In the genomic region with DNA sequence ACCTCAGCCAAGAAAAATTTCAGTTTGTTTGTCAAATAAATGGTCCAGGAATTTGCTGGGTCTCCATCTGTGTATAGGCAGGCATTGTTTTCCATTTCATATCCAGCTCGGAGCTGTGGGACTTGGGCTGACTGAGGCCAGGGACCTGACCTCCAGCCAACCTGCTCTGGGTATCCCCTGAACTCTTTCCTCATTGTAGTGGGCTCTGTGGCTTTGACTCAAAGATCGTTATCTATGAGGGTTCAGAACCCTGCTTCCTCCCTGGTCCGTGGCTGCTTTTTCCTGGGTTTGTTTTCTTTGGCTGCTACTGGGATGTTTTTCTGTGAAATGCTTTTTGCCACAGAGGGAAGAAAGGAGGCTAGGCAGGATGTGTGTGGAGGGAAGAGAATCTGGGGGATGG, we compare ENCODE assay signal across 9 mouse cellular contexts. TPM values are rescaled to one million over a fixed set of nuclear protein-coding genes. Genes with fewer than 3 reads are reported as not detected.
DNase-seq lines count a peak whose midpoint lies in the region; ATAC-seq and TF ChIP-seq lines count a peak whose summit lies in the region.
"Had no signal": no experiment of that assay in that cellular context is flagged by ENCODE, and none has a peak within 500 bp of the region (broad histone marks: within the 10 kb centered on the region; RNA-seq: fewer than 3 reads in every experiment).

No protein-coding gene starts in this region.

- H3K4me1 ChIP-seq in limb, embryonic 12.5 days (replicated peaks), result peaks cover 6% of the 10 kb centered on the region
- peaks cover 20% of the 10 kb centered on the region for H3K4me1 ChIP-seq in limb, embryonic 10.5 days
- peaks cover 4% of the 10 kb centered on the region for H3K4me1 ChIP-seq in cortical plate, adult 2 months (ENCODE audit: control insufficient read depth, insufficient read depth, low read length)
- peaks cover 8 to 11% of the 10 kb centered on the region in 2 experiments for H3K4me1 ChIP-seq in heart, embryonic 14.5 days (ENCODE audit: control insufficient read depth in 2 of 2, insufficient read depth in 2 of 2, low read length in 2 of 2)
- H3K4me1 ChIP-seq in liver, embryonic 15.5 days (replicated peaks), result peaks cover 32% of the 10 kb centered on the region

- H3K4me3 ChIP-seq in limb, embryonic 12.5 days (replicated peaks), result no peak overlapping the region
- no peak overlapping the region for H3K4me3 ChIP-seq in limb, embryonic 10.5 days
- H3K4me3 ChIP-seq in cortical plate, adult 2 months (ENCODE audit: insufficient read depth, low read length), result no peak overlapping the region
- no peak overlapping the region for H3K4me3 ChIP-seq in heart, embryonic 14.5 days (ENCODE audit: control insufficient read depth in 1 of 2, insufficient read depth in 1 of 2, low read depth in 1 of 2, low read length in 2 of 2)
- H3K4me3 ChIP-seq in liver, embryonic 15.5 days (replicated peaks), result no peak overlapping the region
- H3K4me3 ChIP-seq: forebrain, embryonic 12.5 days; hindbrain, embryonic 12.5 days had no signal

- no peak for DNase-seq in limb, embryonic 10.5 days (ENCODE audit: low spot score)
- no peak for DNase-seq in left cerebral cortex, adult 9 months (ENCODE audit: low spot score in 2 of 2)

- 64% methylated on average over 3 of the region's 3 CpGs for WGBS in limb, embryonic 12.5 days
- WGBS in limb, embryonic 10.5 days, result 72% methylated on average over 3 of the region's 3 CpGs
- WGBS in heart, embryonic 14.5 days, result 60% methylated on average over 3 of the region's 3 CpGs
- 14% methylated on average over 3 of the region's 3 CpGs for WGBS in liver, embryonic 15.5 days (ENCODE audit: insufficient replicate concordance)

- H3K9me3 ChIP-seq in limb, embryonic 12.5 days, result no peaks in the 10 kb centered on the region
- no peaks in the 10 kb centered on the region for H3K9me3 ChIP-seq in limb, embryonic 10.5 days (replicated peaks)
- no peaks in the 10 kb centered on the region for H3K9me3 ChIP-seq in heart, embryonic 14.5 days (ENCODE audit: control insufficient read depth, low read length)
- no peaks in the 10 kb centered on the region for H3K9me3 ChIP-seq in liver, embryonic 15.5 days (replicated peaks)
- H3K9me3 ChIP-seq: forebrain, embryonic 12.5 days; hindbrain, embryonic 12.5 days had no signal

- no peak for TF ChIP-seq CTCF in cortical plate, adult 2 months (IDR thresholded peaks at IDR 0.05; ENCODE audit: extremely low read depth, insufficient read depth, low read length)

- no peak overlapping the region for H3K4me2 ChIP-seq in limb, embryonic 12.5 days
- H3K4me2 ChIP-seq in heart, embryonic 14.5 days (ENCODE audit: low read length), result peak overlapping the region; percentile 61; the same call in 1 of the 2 replicates
- H3K4me2 ChIP-seq in liver, embryonic 15.5 days, result peak overlapping the region; percentile 43; the same call in 1 of the 2 replicates

- TF ChIP-seq POLR2A in cortical plate, adult 2 months (IDR thresholded peaks at IDR 0.05; ENCODE audit: extremely low read depth, insufficient read depth, low read length), result no peak

- ATAC-seq in limb, embryonic 12.5 days (ENCODE audit: insufficient number of reproducible peaks, insufficient read depth, low FRiP score, low TSS enrichment, low read depth), result no peak
- ATAC-seq in heart, embryonic 14.5 days (ENCODE audit: insufficient number of reproducible peaks, insufficient read depth, low FRiP score, low read depth), result peak; percentile 48
- no peak for ATAC-seq in liver, embryonic 15.5 days (ENCODE audit: insufficient read depth)
- no peak for ATAC-seq in erythroid progenitor cell, adult 5-6 weeks (replicated peaks; ENCODE audit: low FRiP score, poor library complexity, severe bottlenecking)

- no peak overlapping the region for H3K9ac ChIP-seq in limb, embryonic 12.5 days (replicated peaks)
- H3K9ac ChIP-seq in heart, embryonic 14.5 days (ENCODE audit: low read length), result no peak overlapping the region
- no peak overlapping the region for H3K9ac ChIP-seq in liver, embryonic 15.5 days
- H3K9ac ChIP-seq: forebrain, embryonic 12.5 days; hindbrain, embryonic 12.5 days had no signal

- H3K36me3 ChIP-seq in limb, embryonic 12.5 days, result no peaks in the 10 kb centered on the region
- H3K36me3 ChIP-seq in limb, embryonic 10.5 days, result no peaks in the 10 kb centered on the region
- no peaks in the 10 kb centered on the region for H3K36me3 ChIP-seq in heart, embryonic 14.5 days (ENCODE audit: control insufficient read depth, insufficient read depth, low read length)
- no peaks in the 10 kb centered on the region for H3K36me3 ChIP-seq in liver, embryonic 15.5 days (replicated peaks)
- H3K36me3 ChIP-seq: forebrain, embryonic 12.5 days; hindbrain, embryonic 12.5 days had no signal

- peak overlapping the region; percentile 7; the same call in 1 of the 2 replicates for H3K27ac ChIP-seq in limb, embryonic 12.5 days
- H3K27ac ChIP-seq in limb, embryonic 10.5 days, result no peak overlapping the region
- H3K27ac ChIP-seq in cortical plate, adult 2 months (ENCODE audit: insufficient read depth, low read length), result peak overlapping the region; percentile 56; the same call in 1 of the 2 replicates
- H3K27ac ChIP-seq in heart, embryonic 14.5 days (replicated peaks in 1 of 2; ENCODE audit: control insufficient read depth in 1 of 2, insufficient read depth in 1 of 2, low read depth in 2 of 2, low read length in 2 of 2), result peak overlapping the region; percentile 78 to 80
- H3K27ac ChIP-seq in liver, embryonic 15.5 days (replicated peaks), result peak overlapping the region; percentile 61; the same call in 1 of the 2 replicates
- H3K27ac ChIP-seq: forebrain, embryonic 12.5 days; hindbrain, embryonic 12.5 days had no signal

- H3K27me3 ChIP-seq in limb, embryonic 12.5 days, result peaks cover 27% of the 10 kb centered on the region
- peaks cover 18% of the 10 kb centered on the region for H3K27me3 ChIP-seq in limb, embryonic 10.5 days (ENCODE audit: low read depth, poor library complexity, severe bottlenecking)
- no peaks in the 10 kb centered on the region for H3K27me3 ChIP-seq in heart, embryonic 14.5 days (ENCODE audit: control insufficient read depth, insufficient read depth, low read length)
- H3K27me3 ChIP-seq in liver, embryonic 15.5 days, result 0 out of 2 replicates have a peak, but pooled peaks cover 3% of the 10 kb centered on the region

RNA-seq across cellular contexts. Expression of gene Marc2, which starts 7.7 kb away (rescaled TPM):
- polyA plus RNA-seq in limb, embryonic 12.5 days (2016; fragmentation: Nextera tagmentation; extraction: Ambion mirVana), result 124 and 136 TPM in 2 replicates
- 68.9 and 84.4 TPM in 2 replicates for polyA plus RNA-seq in limb, embryonic 10.5 days (2016; fragmentation: Nextera tagmentation; extraction: Ambion mirVana)
- 100 and 105 TPM in 2 replicates for polyA plus RNA-seq in cortical plate, adult 2 months (2012; rRNA removed)
- 144 and 148 TPM in 2 replicates for polyA plus RNA-seq in heart, embryonic 14.5 days (2014; fragmentation: Nextera tagmentation; extraction: Ambion mirVana)
- polyA plus RNA-seq in liver, embryonic 15.5 days (2015; fragmentation: Nextera tagmentation; extraction: Ambion mirVana), result 210 and 216 TPM in 2 replicates
- total RNA-seq in erythroid progenitor cell, adult 5-6 weeks (2015; ENCODE audit: low replicate concordance), result 59.5 and 93.9 TPM in 2 replicates
- total RNA-seq in erythroid progenitor cell, adult 5-6 weeks (2017; ENCODE audit: low replicate concordance), result 10.8 and 24.5 TPM in 2 replicates

RNA-seq across cellular contexts. Expression of gene C130074G19Rik, which starts 29.1 kb away (rescaled TPM):
- polyA plus RNA-seq in limb, embryonic 12.5 days (2016; fragmentation: Nextera tagmentation; extraction: Ambion mirVana), result 0.84 and 1.1 TPM in 2 replicates
- 0.48 and 0.64 TPM in 2 replicates for polyA plus RNA-seq in limb, embryonic 10.5 days (2016; fragmentation: Nextera tagmentation; extraction: Ambion mirVana)
- polyA plus RNA-seq in cortical plate, adult 2 months (2012; rRNA removed), result 35.9 and 42.1 TPM in 2 replicates
- polyA plus RNA-seq in heart, embryonic 14.5 days (2014; fragmentation: Nextera tagmentation; extraction: Ambion mirVana), result 1.3 and 1.5 TPM in 2 replicates
- polyA plus RNA-seq in liver, embryonic 15.5 days (2015; fragmentation: Nextera tagmentation; extraction: Ambion mirVana), result 2.0 and 2.3 TPM in 2 replicates
- total RNA-seq in erythroid progenitor cell, adult 5-6 weeks (2015; ENCODE audit: low replicate concordance), result not detected in 2 replicates
- 0.26 TPM in 1 of 2 replicates, not detected in the other for total RNA-seq in erythroid progenitor cell, adult 5-6 weeks (2017; ENCODE audit: low replicate concordance)

RNA-seq across cellular contexts. Expression of gene Marc1, which starts 42.8 kb away (rescaled TPM):
- 0.17 TPM in 1 of 2 replicates, not detected in the other for polyA plus RNA-seq in limb, embryonic 12.5 days (2016; fragmentation: Nextera tagmentation; extraction: Ambion mirVana)
- polyA plus RNA-seq in limb, embryonic 10.5 days (2016; fragmentation: Nextera tagmentation; extraction: Ambion mirVana), result 0.15 and 0.24 TPM in 2 replicates
- polyA plus RNA-seq in cortical plate, adult 2 months (2012; rRNA removed), result 0.15 and 0.19 TPM in 2 replicates
- not detected in 2 replicates for polyA plus RNA-seq in heart, embryonic 14.5 days (2014; fragmentation: Nextera tagmentation; extraction: Ambion mirVana)
- 40.0 and 41.7 TPM in 2 replicates for polyA plus RNA-seq in liver, embryonic 15.5 days (2015; fragmentation: Nextera tagmentation; extraction: Ambion mirVana)
- 1.3 TPM in 1 of 2 replicates, not detected in the other for total RNA-seq in erythroid progenitor cell, adult 5-6 weeks (2015; ENCODE audit: low replicate concordance)
- 0.64 TPM in 1 of 2 replicates, not detected in the other for total RNA-seq in erythroid progenitor cell, adult 5-6 weeks (2017; ENCODE audit: low replicate concordance)
- polyA plus RNA-seq: hindbrain, embryonic 12.5 days had no signal

Comparison
In these comparisons a context has a peak if more than half of its experiments do, and no peak if none do; other contexts are left out.
1. RNA of gene C130074G19Rik, which starts 29.1 kb away (polyA plus RNA-seq): 35.9 to 42.1 TPM in cortical plate, adult 2 months; 2.0 to 2.3 TPM in liver, embryonic 15.5 days, 1.3 to 1.5 TPM in heart, embryonic 14.5 days, 0.84 to 1.1 TPM in limb, embryonic 12.5 days and 0.48 to 0.64 TPM in limb, embryonic 10.5 days; every median in the first group is over 10 times any median in the second.
2. RNA of gene Marc1, which starts 42.8 kb away (polyA plus RNA-seq): 40.0 to 41.7 TPM in liver, embryonic 15.5 days; 0.15 to 0.24 TPM in limb, embryonic 10.5 days, 0.15 to 0.19 TPM in cortical plate, adult 2 months, 0.17 TPM in limb, embryonic 12.5 days and not detected in heart, embryonic 14.5 days; every median in the first group is over 10 times any median in the second.